9 mouse cellular contexts compared by ENCODE assay signal in the genomic region with DNA sequence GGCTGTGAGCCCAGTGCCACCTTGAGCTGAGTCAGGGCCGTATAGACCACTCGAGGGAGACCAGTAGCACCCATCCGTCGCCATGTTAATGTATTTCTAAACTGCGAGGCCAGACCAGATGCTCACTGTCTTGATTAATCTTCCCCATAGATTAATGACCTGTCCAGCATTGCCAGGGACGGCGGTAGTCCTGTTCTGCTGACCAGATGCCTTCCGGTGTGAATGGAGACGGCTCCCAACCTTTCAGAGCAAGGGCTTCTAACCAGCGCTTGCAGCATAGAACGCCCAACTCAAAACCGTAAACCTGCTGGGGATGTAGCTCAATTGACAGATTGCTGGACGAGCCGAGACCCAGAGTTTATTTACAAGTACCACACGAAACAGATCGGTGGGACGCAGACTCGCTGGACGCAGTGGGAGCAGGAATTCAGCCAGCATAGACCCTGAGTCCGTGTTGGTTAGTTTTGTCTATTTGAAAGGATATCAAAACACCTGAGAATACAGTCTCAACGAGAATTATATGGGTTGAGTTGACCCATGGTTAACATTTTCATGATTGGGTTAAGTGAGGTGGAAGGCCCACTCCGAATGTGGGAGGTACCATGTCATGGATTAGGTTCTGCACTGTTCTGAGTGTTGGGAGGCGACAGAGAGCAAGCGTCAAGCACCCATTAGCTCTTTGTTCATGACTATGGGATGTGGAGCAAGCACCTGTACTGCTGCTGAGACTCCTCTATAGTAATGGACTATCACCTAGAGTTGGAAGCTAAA. TPM values are rescaled to one million over a fixed set of nuclear protein-coding genes. Genes with fewer than 3 reads are reported as not detected.
DNase-seq lines count a peak whose midpoint lies in the region; ATAC-seq and TF ChIP-seq lines count a peak whose summit lies in the region.
"Had no signal": no experiment of that assay in that cellular context is flagged by ENCODE, and none has a peak within 500 bp of the region (broad histone marks: within the 10 kb centered on the region; RNA-seq: fewer than 3 reads in every experiment).

No protein-coding gene starts in this region.

- peaks cover 3% of the 10 kb centered on the region; the same call in 1 of the 2 replicates for H3K9me3 ChIP-seq in heart, postnatal 0 days (replicated peaks; ENCODE audit: control insufficient read depth, low read length)

- TF ChIP-seq EP300 in heart, postnatal 0 days (IDR thresholded peaks at IDR 0.05; ENCODE audit: low read depth) = no peak

- H3K4me1 ChIP-seq in kidney, adult 2 months (ENCODE audit: control insufficient read depth, insufficient read depth, low read length) = peaks cover 10% of the 10 kb centered on the region
- peaks cover 19% of the 10 kb centered on the region for H3K4me1 ChIP-seq in heart, postnatal 0 days (ENCODE audit: control insufficient read depth, insufficient read depth)

- H3K27ac ChIP-seq in kidney, adult 2 months (ENCODE audit: insufficient read depth, low read depth, low read length) = peak overlapping the region; percentile 93
- H3K27ac ChIP-seq in heart, postnatal 0 days (ENCODE audit: low read depth) = peak overlapping the region; percentile 97

- peak overlapping the region; percentile 85 for H3K4me2 ChIP-seq in heart, postnatal 0 days (ENCODE audit: low read depth, low read length)

- no peak for TF ChIP-seq CTCF in kidney, adult 2 months (conservative IDR thresholded peaks at IDR 0.05; ENCODE audit: insufficient read depth, insufficient read length, low read depth, low read length)
- TF ChIP-seq CTCF in heart, postnatal 0 days (IDR thresholded peaks at IDR 0.05; ENCODE audit: low read depth) = no peak

- peak overlapping the region; percentile 73 for H3K9ac ChIP-seq in heart, postnatal 0 days (replicated peaks; ENCODE audit: low read depth, low read length)

- peak overlapping the region; percentile 77 for H3K4me3 ChIP-seq in kidney, adult 2 months (ENCODE audit: insufficient read depth, low read depth, low read length)
- peak overlapping the region; percentile 67 for H3K4me3 ChIP-seq in heart, postnatal 0 days (ENCODE audit: low read depth, low read length)

- WGBS in kidney, adult 2 months = 7% methylated on average over 24 of the region's 24 CpGs
- WGBS in heart, postnatal 0 days = 13% methylated on average over 24 of the region's 24 CpGs

- peak; percentile 5; the same call in 1 of the 2 replicates for ATAC-seq in heart, postnatal 0 days (ENCODE audit: insufficient read depth, low read depth)
- ATAC-seq in megakaryocyte-erythroid progenitor cell, adult 5-6 weeks (replicated peaks; ENCODE audit: low FRiP score, low TSS enrichment, poor library complexity, severe bottlenecking) = peak; percentile 5; the same call in 1 of the 2 replicates

- no peak for TF ChIP-seq POLR2A in kidney, adult 2 months (IDR thresholded peaks at IDR 0.05; ENCODE audit: low read depth, low read length)

- H3K27me3 ChIP-seq in kidney, adult 2 months (replicated peaks; ENCODE audit: control insufficient read depth, insufficient read depth, low read length) = no peaks in the 10 kb centered on the region
- H3K27me3 ChIP-seq in heart, postnatal 0 days (ENCODE audit: control insufficient read depth, insufficient read depth, low read length) = no peaks in the 10 kb centered on the region

- no peaks in the 10 kb centered on the region for H3K36me3 ChIP-seq in kidney, adult 2 months (ENCODE audit: control insufficient read depth, insufficient read depth, low read length)
- H3K36me3 ChIP-seq in heart, postnatal 0 days (replicated peaks; ENCODE audit: control insufficient read depth, insufficient read depth, low read length) = peaks cover 33% of the 10 kb centered on the region

- DNase-seq in kidney, adult 2 months = no peak
- DNase-seq in kidney, adult 8-10 months = no peak
- DNase-seq in MN1 (ENCODE audit: low spot score) = peak; percentile 82
- peak; percentile 32 for DNase-seq in heart, postnatal 0 days (ENCODE audit: low spot score)
- DNase-seq in urinary bladder, postnatal 10 days (ENCODE audit: low spot score) = no peak
- DNase-seq in cerebellum, adult 11-12 months = no peak
- DNase-seq in adrenal gland, postnatal 14 days = no peak

RNA-seq across cellular contexts. Expression of gene Zfp672, which starts 6.4 kb away (rescaled TPM):
- 30.8 and 38.3 TPM in 2 replicates for polyA plus RNA-seq in kidney, adult 2 months (2012; rRNA removed)
- total RNA-seq in heart, postnatal 0 days (2014; rRNA removed; ENCODE audit: low replicate concordance) = 31.4 and 62.4 TPM in 2 replicates
- polyA plus RNA-seq in heart, postnatal 0 days (2015; fragmentation: Nextera tagmentation; extraction: Ambion mirVana) = 53.5 and 60.8 TPM in 2 replicates
- total RNA-seq in megakaryocyte-erythroid progenitor cell, adult 5-6 weeks (2014; fragmentation: Nextera tagmentation) = 60.9 and 65.9 TPM in 2 replicates
- total RNA-seq in megakaryocyte-erythroid progenitor cell, adult 5-6 weeks (2017) = 28.5 and 30.9 TPM in 2 replicates
- 56.7 and 59.3 TPM in 2 replicates for total RNA-seq in adrenal gland, postnatal 14 days (2021)

RNA-seq across cellular contexts. Expression of gene Sh3bp5l, which starts 6.8 kb away (rescaled TPM):
- polyA plus RNA-seq in kidney, adult 2 months (2012; rRNA removed) = 29.7 and 32.8 TPM in 2 replicates
- total RNA-seq in heart, postnatal 0 days (2014; rRNA removed; ENCODE audit: low replicate concordance) = 30.2 and 42.9 TPM in 2 replicates
- 28.2 and 29.5 TPM in 2 replicates for polyA plus RNA-seq in heart, postnatal 0 days (2015; fragmentation: Nextera tagmentation; extraction: Ambion mirVana)
- total RNA-seq in megakaryocyte-erythroid progenitor cell, adult 5-6 weeks (2014; fragmentation: Nextera tagmentation) = 12.8 and 13.8 TPM in 2 replicates
- total RNA-seq in megakaryocyte-erythroid progenitor cell, adult 5-6 weeks (2017) = 10.4 and 20.9 TPM in 2 replicates
- total RNA-seq in adrenal gland, postnatal 14 days (2021) = 38.5 and 47.5 TPM in 2 replicates

RNA-seq across cellular contexts. Expression of gene Zfp692, which starts 16.9 kb away (rescaled TPM):
- polyA plus RNA-seq in kidney, adult 2 months (2012; rRNA removed) = 14.8 and 20.8 TPM in 2 replicates
- total RNA-seq in heart, postnatal 0 days (2014; rRNA removed; ENCODE audit: low replicate concordance) = 8.2 and 12.6 TPM in 2 replicates
- 4.9 and 5.0 TPM in 2 replicates for polyA plus RNA-seq in heart, postnatal 0 days (2015; fragmentation: Nextera tagmentation; extraction: Ambion mirVana)
- 34.0 and 66.1 TPM in 2 replicates for total RNA-seq in megakaryocyte-erythroid progenitor cell, adult 5-6 weeks (2014; fragmentation: Nextera tagmentation)
- total RNA-seq in megakaryocyte-erythroid progenitor cell, adult 5-6 weeks (2017) = 25.0 and 26.7 TPM in 2 replicates
- 9.1 and 9.3 TPM in 2 replicates for total RNA-seq in adrenal gland, postnatal 14 days (2021)

RNA-seq across cellular contexts. Expression of gene 4930438A08Rik, which starts 49.2 kb away (rescaled TPM):
- polyA plus RNA-seq in kidney, adult 2 months (2012; rRNA removed) = not detected in 2 replicates
- not detected in 2 replicates for total RNA-seq in heart, postnatal 0 days (2014; rRNA removed; ENCODE audit: low replicate concordance)
- polyA plus RNA-seq in heart, postnatal 0 days (2015; fragmentation: Nextera tagmentation; extraction: Ambion mirVana) = not detected in 2 replicates
- 2.3 TPM in 1 of 2 replicates, not detected in the other for total RNA-seq in megakaryocyte-erythroid progenitor cell, adult 5-6 weeks (2014; fragmentation: Nextera tagmentation)
- 0.19 TPM in 1 of 2 replicates, not detected in the other for total RNA-seq in megakaryocyte-erythroid progenitor cell, adult 5-6 weeks (2017)
- not detected in 2 replicates for total RNA-seq in adrenal gland, postnatal 14 days (2021)
- total RNA-seq: adrenal gland, postnatal 36 days had no signal

RNA-seq across cellular contexts. Expression of gene Lypd8, which starts 55.1 kb away (rescaled TPM):
- polyA plus RNA-seq in kidney, adult 2 months (2012; rRNA removed) = 0.22 and 0.31 TPM in 2 replicates
- total RNA-seq in heart, postnatal 0 days (2014; rRNA removed; ENCODE audit: low replicate concordance) = not detected in 2 replicates
- polyA plus RNA-seq in heart, postnatal 0 days (2015; fragmentation: Nextera tagmentation; extraction: Ambion mirVana) = 0.12 TPM in 1 of 2 replicates, not detected in the other
- total RNA-seq in megakaryocyte-erythroid progenitor cell, adult 5-6 weeks (2014; fragmentation: Nextera tagmentation) = not detected in 2 replicates
- not detected in 2 replicates for total RNA-seq in megakaryocyte-erythroid progenitor cell, adult 5-6 weeks (2017)
- total RNA-seq in adrenal gland, postnatal 14 days (2021) = not detected in 2 replicates
- total RNA-seq: adrenal gland, postnatal 36 days had no signal

Comparison
In these comparisons a context has a peak if more than half of its experiments do, and no peak if none do; other contexts are left out.
1. DNase-seq: peak in MN1 (single experiment) and heart, postnatal 0 days (single experiment); none in kidney, adult 2 months (single experiment), kidney, adult 8-10 months (0 of 2), urinary bladder, postnatal 10 days (single experiment), cerebellum, adult 11-12 months (single experiment) and adrenal gland, postnatal 14 days (single experiment).